8 mouse cellular contexts compared by ENCODE assay signal in the genomic region with DNA sequence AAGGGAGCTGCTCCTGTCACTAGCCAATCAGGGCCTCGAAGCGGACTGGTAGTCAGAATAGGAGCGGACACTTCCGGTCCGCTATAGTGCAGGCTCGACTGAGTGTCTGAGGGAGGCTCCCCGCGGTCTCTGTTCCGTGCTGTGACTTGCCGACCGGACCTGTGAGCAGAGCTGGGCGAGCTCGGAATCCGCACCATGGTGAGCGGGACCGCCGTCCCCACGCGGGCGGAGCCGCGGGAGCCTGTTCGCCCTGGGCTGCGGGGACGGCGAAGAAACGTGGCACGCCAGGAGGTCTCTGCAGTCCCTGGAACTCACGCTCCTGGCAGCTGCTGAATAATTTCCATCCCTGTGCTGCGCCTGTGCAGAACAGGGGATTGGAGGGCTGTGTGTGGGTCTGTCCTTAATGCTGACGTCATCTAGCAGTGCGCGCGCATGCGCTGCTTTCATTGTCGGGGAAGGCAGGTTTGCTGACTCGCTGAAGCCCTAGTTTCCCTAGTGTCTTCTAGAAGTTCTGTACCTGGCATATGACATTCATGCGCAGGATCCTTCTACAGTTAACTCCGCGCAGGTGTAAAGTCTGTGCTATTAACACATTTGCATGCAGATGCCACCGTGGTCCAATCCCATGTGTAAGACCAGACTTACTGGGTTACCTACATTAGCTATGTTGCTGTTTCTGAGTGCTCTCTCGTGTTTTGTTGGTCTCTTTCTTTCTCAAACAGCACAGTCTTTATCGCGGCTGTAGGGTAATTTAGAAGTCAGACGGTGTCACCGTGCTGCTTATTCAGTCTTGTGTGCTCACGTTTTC. TPM values are rescaled to one million over a fixed set of nuclear protein-coding genes. Genes with fewer than 3 reads are reported as not detected.
DNase-seq lines count a peak whose midpoint lies in the region; ATAC-seq lines count a peak whose summit lies in the region.

No protein-coding gene starts in this region.

- peak overlapping the region; percentile 71 for H3K4me3 ChIP-seq in hindbrain, embryonic 14.5 days (replicated peaks; ENCODE audit: low read length)

- no peaks in the 10 kb centered on the region for H3K27me3 ChIP-seq in hindbrain, embryonic 14.5 days (ENCODE audit: control insufficient read depth, insufficient read depth, low read length)

- peak overlapping the region; percentile 78 for H3K4me2 ChIP-seq in hindbrain, embryonic 14.5 days (replicated peaks)

- H3K4me1 ChIP-seq in hindbrain, embryonic 14.5 days (replicated peaks; ENCODE audit: control insufficient read depth, insufficient read depth, low read length): peaks cover 5% of the 10 kb centered on the region

- peak overlapping the region; percentile 96 for H3K27ac ChIP-seq in hindbrain, embryonic 14.5 days

- peaks cover 14% of the 10 kb centered on the region for H3K9me3 ChIP-seq in hindbrain, embryonic 14.5 days (ENCODE audit: control insufficient read depth, low read length)

- H3K9ac ChIP-seq in hindbrain, embryonic 14.5 days: peak overlapping the region; percentile 82

- no peaks in the 10 kb centered on the region for H3K36me3 ChIP-seq in hindbrain, embryonic 14.5 days (replicated peaks; ENCODE audit: control insufficient read depth, insufficient read depth)

- DNase-seq in WW6 (ENCODE audit: low read depth, low spot score): peak; percentile 88
- DNase-seq in cerebellum, postnatal 14 days: peak; percentile 89 to 90
- peak; percentile 84 to 90 for DNase-seq in frontal cortex, postnatal 36 days (ENCODE audit: low spot score in 2 of 2)
- peak; percentile 96 for DNase-seq in hindbrain, embryonic 14.5 days (ENCODE audit: low spot score)
- peak; percentile 70 to 76 for DNase-seq in layer of hippocampus, postnatal 25 days (ENCODE audit: extremely low spot score in 1 of 2, low spot score in 1 of 2)
- DNase-seq in lung, postnatal 14 days: peak; percentile 72
- peak; percentile 85 for DNase-seq in retina, adult 2 months (ENCODE audit: low read depth, low spot score)
- peak; percentile 58 for DNase-seq in thymus, postnatal 25 days

- peak; percentile 100 for ATAC-seq in hindbrain, embryonic 14.5 days (ENCODE audit: low FRiP score)

- 6% methylated on average over 47 of the region's 47 CpGs for WGBS in hindbrain, embryonic 14.5 days

RNA-seq across cellular contexts. Expression of a gene that starts 50.6 kb away (rescaled TPM):
- polyA plus RNA-seq in hindbrain, embryonic 14.5 days (2014; fragmentation: Nextera tagmentation; extraction: Ambion mirVana): 9.5 and 10.5 TPM in 2 replicates
- 1 to 10 TPM; 7.4 to 9.7 TPM for total RNA-seq in layer of hippocampus, postnatal 25 days (2021)

Comparison
In these comparisons a context has a peak if more than half of its experiments do, and no peak if none do; other contexts are left out.
1. Peak in every context shown above with its lines: DNase-seq, ATAC-seq, H3K4me3 ChIP-seq and H3K27ac ChIP-seq.